Mouse (Mus musculus) erythroblast, embryonic 14.5 days (primary cell): ENCODE data around the gene Zfp944. TPM values are rescaled to one million over a fixed set of nuclear protein-coding genes. Genes with fewer than 3 reads are reported as not detected.
"Not testable (repeated sequence)": the region's sequence is repeated elsewhere in the genome, so short reads cannot be mapped to it uniquely, and the experiment has no call there.

Experiments
- H3K27me3 ChIP-seq: 2 replicates; pipeline ENCODE4 v1.6.1; 2012; ENCODE audit warnings: inconsistent platforms; ENCODE audit not compliant: control insufficient read depth
- H3K36me3 ChIP-seq: 2 replicates; pipeline ENCODE4 v1.6.1; 2012; ENCODE audit warnings: mild to moderate bottlenecking, inconsistent platforms; ENCODE audit not compliant: control insufficient read depth
- H3K4me1 ChIP-seq: 2 replicates; pipeline ENCODE4 v1.6.1; 2012; ENCODE audit warnings: inconsistent platforms; ENCODE audit not compliant: control insufficient read depth
- H3K4me3 ChIP-seq: replicated peaks from 2 replicates; pipeline ENCODE3; 2012; ENCODE audit warnings: moderate library complexity, mild to moderate bottlenecking, inconsistent platforms
- H3K9me3 ChIP-seq: 2 replicates; pipeline ENCODE4 v1.6.1; 2012; ENCODE audit warnings: low read length, inconsistent platforms, mixed read lengths; ENCODE audit not compliant: control insufficient read depth
- GATA1 ChIP-seq: IDR thresholded peaks from 2 replicates; pipeline ENCODE4 v1.6.1; 2012; ENCODE audit warnings: low read length, inconsistent platforms, mixed read lengths
- TAL1 ChIP-seq: IDR thresholded peaks from 3 replicates; pipeline ENCODE4 v1.6.1; 2012; ENCODE audit warnings: low read length, inconsistent platforms, mixed read lengths
- polyA plus RNA-seq: library from polyadenylated mRNA; stranded (reverse); fragments of >175 nt; gene quantifications from 2 replicates; pipeline ENCODE4 v1.2.3, GENCODE M21; 2012

The Zfp944 gene
- polyA plus RNA-seq, result 0.03 and 0.07 TPM in 2 replicates

DNA sequence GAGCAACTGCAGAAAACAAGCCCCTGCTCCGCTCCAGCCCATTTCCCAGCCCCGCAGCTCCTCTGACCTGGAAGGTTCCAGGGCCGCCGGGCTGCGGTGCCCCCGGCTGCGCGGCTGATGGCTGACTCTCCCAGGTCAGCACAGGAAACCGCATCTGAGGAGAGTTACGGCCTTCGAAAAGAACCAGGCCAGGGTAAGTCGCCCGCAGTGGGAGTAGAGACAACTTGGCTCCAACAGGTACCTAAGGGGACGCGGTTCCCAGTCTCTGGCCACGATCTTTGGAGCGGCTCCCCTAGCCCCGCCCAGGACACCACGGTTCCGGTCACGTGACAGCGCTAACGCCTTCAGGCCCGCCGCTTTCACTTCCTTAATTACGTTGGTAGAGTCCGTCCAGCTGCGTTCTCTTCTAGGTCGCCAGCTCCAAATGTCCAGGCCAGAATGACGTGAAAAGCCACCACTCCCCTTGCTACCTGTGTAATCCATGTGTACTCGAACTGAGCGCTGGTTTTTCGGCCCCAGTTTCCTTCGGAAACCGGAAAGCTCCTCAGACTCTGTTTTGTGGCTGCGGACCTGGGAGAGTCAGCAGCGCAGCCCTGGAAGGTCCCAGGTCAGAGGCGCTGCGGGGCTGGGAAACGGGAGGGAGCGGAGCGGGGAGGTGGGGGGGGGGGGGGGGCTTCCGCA is at the start of gene Zfp944, which contains the start of gene Zfp758:
Zfp944 (minus strand) TSS at position 300 of the 681 bp plus-strand sequence.
Zfp758 (plus strand) TSS at position 353 of the 681 bp plus-strand sequence.
- peak within 1 kb of the TSS; percentile 67 for H3K4me3 ChIP-seq
- H3K4me1 ChIP-seq, result peaks cover 21% of the 10 kb centered on the region
- peaks cover 20% of the 10 kb centered on the region for H3K36me3 ChIP-seq
- H3K9me3 ChIP-seq, result peaks cover 11% of the 10 kb centered on the region
- not testable (repeated sequence) for H3K27me3 ChIP-seq

DNA sequence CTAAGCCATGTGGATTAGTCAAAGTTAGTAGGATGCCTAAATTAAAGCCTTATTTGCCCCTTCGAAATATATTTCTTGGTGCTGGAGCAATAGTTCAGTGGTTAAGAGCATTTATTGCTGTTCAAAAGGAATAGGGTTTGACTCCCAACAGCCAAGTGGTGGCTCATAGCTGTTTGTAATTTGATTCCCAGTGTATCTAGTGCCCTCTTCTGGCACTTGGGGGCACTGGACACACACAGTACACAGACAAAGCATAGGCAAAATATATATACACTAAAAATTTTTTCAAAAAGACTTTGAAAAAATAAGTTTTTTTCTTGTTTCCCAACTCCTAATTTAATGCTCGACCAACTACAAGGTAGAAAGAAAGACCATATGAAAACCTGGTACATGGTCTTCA is 49.6 kb upstream of the Zfp944 start:
- TF ChIP-seq GATA1 (no peak), TAL1 (no peak)
- Histone ChIP-seq H3K36me3 (no peaks in the 10 kb centered on the region), H3K4me1 (no peaks in the 10 kb centered on the region), H3K27me3 (no peaks in the 10 kb centered on the region), H3K4me3 (no peak overlapping the region), H3K9me3 (no peaks in the 10 kb centered on the region)

DNA sequence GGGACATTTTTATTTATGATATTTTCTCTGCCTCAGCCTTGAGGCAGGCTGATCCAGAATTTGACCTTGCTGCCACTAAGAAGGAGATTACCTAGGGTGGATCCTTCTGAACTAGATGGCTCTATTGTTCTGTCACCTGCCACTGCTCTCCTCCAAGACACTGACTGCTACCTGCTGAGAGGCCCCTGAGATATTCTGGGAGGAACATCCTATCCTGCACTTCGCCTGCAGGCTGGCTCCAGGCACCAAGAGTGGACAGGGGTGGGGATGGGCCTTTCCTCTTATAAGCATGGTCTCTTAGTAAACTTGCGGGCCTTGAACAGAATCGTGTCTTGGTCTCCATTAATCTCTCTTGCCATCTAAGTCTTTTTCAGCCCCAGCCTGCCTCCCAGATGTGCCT is 2.7 kb upstream of the Zfp944 start:
- H3K9me3 ChIP-seq, result peaks cover 19% of the 10 kb centered on the region
- H3K4me3 ChIP-seq, result no peak overlapping the region
- TF ChIP-seq GATA1 (no peak), TAL1 (no peak)
- H3K27me3 ChIP-seq, result no peaks in the 10 kb centered on the region
- H3K4me1 ChIP-seq, result peaks cover 21% of the 10 kb centered on the region
- peaks cover 15% of the 10 kb centered on the region for H3K36me3 ChIP-seq

DNA sequence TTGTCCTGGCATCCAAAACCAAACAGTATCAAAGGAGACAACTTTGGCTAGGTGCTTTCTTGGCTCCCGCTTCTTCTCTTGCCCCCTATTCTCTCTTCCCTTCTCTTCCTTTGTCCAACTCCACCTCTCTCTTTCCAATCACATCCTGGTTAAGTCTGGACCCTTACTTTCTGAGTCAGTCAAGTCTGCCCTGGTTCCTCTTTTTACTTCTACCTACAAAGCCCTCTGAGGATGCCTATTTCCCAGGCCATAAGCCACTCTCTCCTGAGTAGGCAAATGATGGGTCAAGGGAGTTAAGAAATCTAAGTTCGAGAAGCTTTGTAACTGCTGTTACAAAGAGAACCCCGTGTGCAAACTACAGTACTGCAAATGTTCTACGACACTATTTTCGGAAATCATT is 628 bp downstream of the Zfp944 start:
- TF ChIP-seq TAL1, result no peak
- no peak for TF ChIP-seq GATA1
- Histone ChIP-seq H3K27me3 (no peaks in the 10 kb centered on the region), H3K4me3 (peak overlapping the region; percentile 63), H3K9me3 (peaks cover 11% of the 10 kb centered on the region), H3K36me3 (peaks cover 21% of the 10 kb centered on the region), H3K4me1 (peaks cover 21% of the 10 kb centered on the region)

DNA sequence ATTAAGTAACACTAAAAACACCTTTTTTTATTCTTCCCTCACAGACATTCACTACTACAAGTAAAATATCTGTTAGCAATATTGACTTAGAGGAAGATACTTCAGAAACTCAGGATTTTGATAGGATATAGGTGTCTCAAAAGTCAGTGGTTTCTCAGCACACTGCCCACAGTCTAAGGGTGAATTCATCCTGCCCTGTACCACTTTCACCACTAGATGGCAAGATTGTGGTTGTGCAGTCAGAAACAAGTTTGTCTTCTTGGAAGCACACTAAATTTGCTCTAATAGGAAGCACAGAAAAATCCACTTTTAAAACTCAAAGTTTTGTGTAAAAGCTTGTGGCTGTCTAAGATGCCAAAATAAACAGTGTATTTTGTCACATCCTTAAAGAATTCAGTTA is 8.4 kb downstream of the Zfp944 start:
- no peak for TF ChIP-seq GATA1
- no peak for TF ChIP-seq TAL1
- no peak overlapping the region for H3K4me3 ChIP-seq
- H3K4me1 ChIP-seq, result no peaks in the 10 kb centered on the region
- no peaks in the 10 kb centered on the region for H3K9me3 ChIP-seq
- peaks cover 11% of the 10 kb centered on the region for H3K36me3 ChIP-seq
- H3K27me3 ChIP-seq, result no peaks in the 10 kb centered on the region

DNA sequence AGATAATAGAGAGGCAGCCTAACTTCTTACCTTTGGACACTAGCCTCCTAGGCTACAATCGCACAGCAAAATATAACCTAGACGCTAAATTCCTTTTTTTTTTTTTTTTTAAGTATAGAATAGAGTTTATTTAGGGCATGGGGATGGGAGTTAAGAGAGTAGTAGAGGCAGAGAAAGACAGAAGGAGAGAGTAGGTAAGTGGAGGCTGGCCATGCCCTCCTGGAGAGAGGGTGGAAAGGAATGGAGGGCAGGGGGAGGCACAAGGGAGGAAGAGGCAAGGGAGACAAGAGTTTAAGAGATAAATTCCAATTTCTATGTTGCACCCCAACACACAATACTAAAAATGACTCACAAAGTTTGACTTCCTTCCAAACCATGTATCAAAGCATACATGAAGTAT is 46.0 kb downstream of the Zfp944 start:
- not testable (repeated sequence) for H3K4me1 ChIP-seq, H3K36me3 ChIP-seq
- peak overlapping the region; percentile 65 for H3K4me3 ChIP-seq

DNA sequence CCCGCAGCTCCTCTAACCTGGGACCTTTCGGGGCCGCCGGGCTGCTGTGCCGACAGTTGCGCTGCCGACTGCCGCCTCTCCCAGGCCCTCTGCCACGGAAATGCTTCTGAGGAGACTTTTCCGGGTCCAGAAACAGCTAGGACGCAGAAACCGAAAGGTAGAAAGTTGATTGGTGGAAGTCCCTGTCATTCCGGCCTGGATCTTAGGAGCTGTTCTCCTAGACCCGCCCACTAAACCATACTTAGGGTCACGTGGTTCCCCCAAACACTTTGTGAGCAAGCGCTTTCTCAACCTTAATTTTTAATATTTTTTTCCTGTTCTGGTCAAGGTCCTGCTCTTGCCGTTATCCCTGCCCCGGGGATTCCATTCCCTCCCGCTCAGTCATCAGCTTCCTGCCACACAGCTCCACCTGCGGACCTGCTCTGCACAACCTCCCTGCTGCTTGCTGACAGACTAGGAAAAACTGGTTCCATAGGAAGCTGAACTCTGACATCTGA is 46.4 kb downstream of the Zfp944 start, which contains the start of gene CT030661.1:
CT030661.1 (minus strand) TSS at position 108 of the 497 bp plus-strand sequence.
- not testable (repeated sequence) for H3K9me3 ChIP-seq, H3K4me1 ChIP-seq, H3K27me3 ChIP-seq, H3K36me3 ChIP-seq
- peak within 1 kb of the TSS; percentile 65 for H3K4me3 ChIP-seq

More for the DNA sequence above, 46.0 kb downstream of the Zfp944 start:
- not testable (repeated sequence) for H3K27me3 ChIP-seq, H3K9me3 ChIP-seq

DNA sequence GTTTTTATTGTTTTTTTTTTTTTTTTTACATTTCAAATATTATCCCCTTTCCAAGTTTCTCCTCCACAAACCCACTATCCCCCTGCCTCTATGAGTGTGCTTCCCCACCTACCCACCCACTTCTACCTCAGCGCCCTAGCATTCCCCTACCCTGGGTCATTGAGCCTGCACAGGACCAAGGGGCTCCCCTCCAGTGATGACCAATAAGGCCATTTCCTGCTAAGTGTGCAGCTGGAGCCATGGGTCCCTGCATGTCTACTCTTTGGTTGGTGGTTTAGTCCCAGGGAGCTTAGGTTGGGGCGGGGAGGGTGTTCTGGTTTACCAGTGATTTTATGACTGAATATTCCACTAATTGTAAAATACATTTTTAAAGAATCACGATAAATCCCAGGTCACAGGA is 47.0 kb downstream of the Zfp944 start:
- H3K4me1 ChIP-seq, H3K36me3 ChIP-seq, H3K9me3 ChIP-seq, H3K27me3 ChIP-seq: not testable (repeated sequence)
- peak overlapping the region; percentile 65 for H3K4me3 ChIP-seq

Other genes with a start within 250 kb of the Zfp944 start
- not detected in 2 replicates for gene Zfp947, start 195.2 kb downstream of the Zfp944 start, polyA plus RNA-seq
- gene Zfp994, start 135.8 kb downstream of the Zfp944 start, polyA plus RNA-seq, result not detected in 2 replicates
- 0.01 and 0.02 TPM in 2 replicates for gene CT030661.1, start 46.6 kb downstream of the Zfp944 start, polyA plus RNA-seq
- gene Zfp758, start 53 bp upstream of the Zfp944 start, polyA plus RNA-seq, result not detected in 2 replicates
- gene Zfp946, start 62.8 kb upstream of the Zfp944 start, polyA plus RNA-seq, result 0.22 and 0.34 TPM in 2 replicates
- gene Vmn2r111, start 212.1 kb upstream of the Zfp944 start, polyA plus RNA-seq, result 0.01 TPM in 1 of 2 replicates, not detected in the other
- not detected in 2 replicates for gene Vmn2r112, start 239.6 kb upstream of the Zfp944 start, polyA plus RNA-seq